Mouse (Mus musculus) limb, embryonic 13.5 days (tissue): ENCODE data around the gene Eef1akmt1. TPM values are rescaled to one million over a fixed set of nuclear protein-coding genes. Genes with fewer than 3 reads are reported as not detected.

Source experiments
- ATAC-seq: fragments of 200-750 bp; cut with Nextera tagmentation; 2 replicates; pipeline ENCODE4 v1.8.0; 2017; ENCODE audit warnings: low read depth, moderate number of reproducible peaks, moderate TSS enrichment; ENCODE audit not compliant: low FRiP score
- H3K27ac ChIP-seq: fragments of 300-500 bp; sonication (generic); 2 replicates; pipeline ENCODE4 v1.5.1; 2015; ENCODE audit warnings: inconsistent platforms, mild to moderate bottlenecking, moderate library complexity
- H3K27me3 ChIP-seq: fragments of 300-500 bp; sonication (generic); 2 replicates; pipeline ENCODE4 v1.6.1; 2015; ENCODE audit warnings: mild to moderate bottlenecking, inconsistent platforms
- H3K36me3 ChIP-seq: fragments of 300-500 bp; sonication (generic); 2 replicates; pipeline ENCODE4 v1.6.1; 2015; ENCODE audit warnings: inconsistent platforms, mild to moderate bottlenecking, moderate library complexity
- H3K4me1 ChIP-seq: fragments of 300-500 bp; sonication (generic); 2 replicates; pipeline ENCODE4 v1.6.1; 2015; ENCODE audit warnings: inconsistent platforms
- H3K4me2 ChIP-seq: fragments of 300-500 bp; sonication (generic); replicated peaks from 2 replicates; pipeline ENCODE4 v1.6.1; 2015; ENCODE audit warnings: inconsistent platforms, mild to moderate bottlenecking, moderate library complexity
- H3K4me3 ChIP-seq: fragments of 300-500 bp; sonication (generic); 2 replicates; pipeline ENCODE4 v1.5.1; 2015; ENCODE audit warnings: moderate library complexity, mild to moderate bottlenecking, inconsistent platforms
- H3K9ac ChIP-seq: fragments of 300-500 bp; sonication (generic); 2 replicates; pipeline ENCODE4 v1.6.1; 2015; ENCODE audit warnings: mild to moderate bottlenecking, inconsistent platforms
- H3K9me3 ChIP-seq: fragments of 300-500 bp; sonication (generic); 2 replicates; pipeline ENCODE4 v1.6.1; 2016; ENCODE audit warnings: inconsistent platforms
- WGBS: fragments of 180-500 bp; shearing (Covaris S2); methylation state at CpG from one replicate; pipeline ENCODE4 v1.1.7; 2015; 5-methylcytosine and 5-hydroxymethylcytosine counted together
- polyA plus RNA-seq: library from polyadenylated mRNA; unstranded; fragments of >200 nt; fragmentation: Nextera tagmentation; extraction: Ambion mirVana; gene quantifications from 2 replicates; pipeline ENCODE4 v1.2.1, GENCODE M21; 2015

The Eef1akmt1 gene
- polyA plus RNA-seq, 1 experiment from 2014 or later: 101 TPM

- Histone ChIP-seq H3K4me3 (no peak overlapping the region), H3K4me1 (no peaks in the 10 kb centered on the region), H3K27me3 (no peaks in the 10 kb centered on the region), H3K9me3 (no peaks in the 10 kb centered on the region), H3K27ac (no peak overlapping the region), H3K36me3 (peaks cover 6% of the 10 kb centered on the region), H3K4me2 (no peak overlapping the region), H3K9ac (no peak overlapping the region)
- WGBS: 87% methylated on average over 6 of the region's 6 CpGs
- no peak for ATAC-seq
Measured at GRCm38 (mm10) chr14:57503729-57504128, 67.7 kb downstream of the Eef1akmt1 start.

Other genes with a start within 250 kb of the Eef1akmt1 start
- gene Cryl1, start 173.1 kb downstream of the Eef1akmt1 start, polyA plus RNA-seq: 28.6 and 30.0 TPM in 2 replicates
- gene Ift88, start 147.6 kb downstream of the Eef1akmt1 start, polyA plus RNA-seq: 19.0 and 21.5 TPM in 2 replicates
- gene Il17d, start 46.8 kb downstream of the Eef1akmt1 start, polyA plus RNA-seq: 7.9 and 9.2 TPM in 2 replicates
- 26.4 and 28.2 TPM in 2 replicates for gene Xpo4, start 93.8 kb upstream of the Eef1akmt1 start, polyA plus RNA-seq
- gene Gm49361, start 174.5 kb upstream of the Eef1akmt1 start, polyA plus RNA-seq: not detected in 2 replicates
- 27.6 and 29.4 TPM in 2 replicates for gene Lats2, start 186.8 kb upstream of the Eef1akmt1 start, polyA plus RNA-seq
- gene Sap18, start 226.6 kb upstream of the Eef1akmt1 start, polyA plus RNA-seq: 25.9 and 30.2 TPM in 2 replicates